Mouse (Mus musculus) adrenal gland, postnatal 10 days (tissue): Measurements from ENCODE around the gene Cttnbp2. TPM values are rescaled to one million over a fixed set of nuclear protein-coding genes. Genes with fewer than 3 reads are reported as not detected.

ENCODE experiments used
- microRNA-seq: library from miRNA; unstranded; fragments of <30 nt; microRNA quantifications from one replicate; pipeline ENCODE4 v1.2.0, GENCODE M21; 2021
- total RNA-seq, 2 experiments: library from RNA; stranded (reverse); gene quantifications; 2 replicates each; pipeline ENCODE4 v1.2.3; 2021

The Cttnbp2 gene
- total RNA-seq, 2 experiments from 2014 or later, result 40.4 to 54.0 TPM

Small RNA genes within 50 kb of the gene (microRNA-seq; reads per million reads assigned to microRNA genes)
- not detected for gene Gm26233
